Mouse (Mus musculus) layer of hippocampus, postnatal 36 days (tissue): Measurements from ENCODE around the gene Nploc4. TPM values are rescaled to one million over a fixed set of nuclear protein-coding genes. Genes with fewer than 3 reads are reported as not detected.

ENCODE experiments used
- DNase-seq, 2 experiments: peaks; one replicate each; pipeline ENCODE4 v3.0.0; 2022
- total RNA-seq, 2 experiments: library from RNA; stranded (reverse); gene quantifications; 2 replicates each; pipeline ENCODE4 v1.2.3; 2021

Nploc4 gene
- total RNA-seq, 2 experiments from 2014 or later, result 59.9 to 64.4 TPM

DNA sequence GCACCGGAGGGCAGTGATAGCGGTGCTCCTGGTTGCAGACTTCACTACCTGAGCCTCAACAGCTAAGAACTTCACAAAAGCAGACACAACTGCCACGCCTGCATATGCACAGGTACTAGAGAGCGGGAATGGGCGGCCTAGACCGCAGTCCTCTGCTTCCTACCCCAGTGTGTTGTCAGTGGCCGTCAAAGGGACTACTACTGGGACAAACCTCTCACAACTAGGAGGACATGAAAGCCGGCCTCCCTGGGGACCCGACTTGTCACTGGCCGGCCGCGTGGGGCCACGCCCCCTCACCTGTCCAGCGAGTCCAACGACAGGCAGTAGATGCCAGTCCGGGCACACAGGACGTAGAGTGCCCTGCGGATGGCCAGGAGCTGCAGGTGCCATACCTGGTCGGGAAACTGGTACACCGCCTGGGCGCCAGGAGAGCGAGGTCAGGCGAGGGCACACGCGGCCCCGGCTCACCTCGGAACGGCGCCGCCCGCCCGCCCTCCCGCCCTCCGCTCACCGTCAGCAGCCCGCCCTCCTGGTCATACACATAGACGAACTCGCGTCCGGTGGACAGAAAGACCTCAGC, 59.4 kb downstream of the Nploc4 start:
- no peak for DNase-seq

DNA sequence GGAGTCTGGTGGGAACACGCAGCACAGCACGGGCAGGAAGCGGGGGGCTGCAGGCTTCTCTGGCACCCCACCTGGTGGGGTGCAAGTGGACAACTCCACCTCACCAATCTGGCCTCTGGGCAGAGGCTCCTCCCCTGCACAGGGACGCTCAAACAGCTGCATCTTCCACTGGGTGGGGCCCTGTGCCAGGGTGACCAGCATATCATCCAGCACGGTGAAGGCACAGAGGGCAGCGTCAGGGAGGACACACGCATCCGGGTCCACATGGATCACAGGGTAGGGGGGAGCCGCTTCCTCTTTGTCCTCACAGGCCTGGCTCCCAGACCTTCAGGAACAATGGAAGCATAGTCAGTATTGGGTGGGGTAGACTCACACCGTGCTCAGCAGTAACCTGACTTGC, 60.2 kb downstream of the Nploc4 start:
- no peak for DNase-seq

DNA sequence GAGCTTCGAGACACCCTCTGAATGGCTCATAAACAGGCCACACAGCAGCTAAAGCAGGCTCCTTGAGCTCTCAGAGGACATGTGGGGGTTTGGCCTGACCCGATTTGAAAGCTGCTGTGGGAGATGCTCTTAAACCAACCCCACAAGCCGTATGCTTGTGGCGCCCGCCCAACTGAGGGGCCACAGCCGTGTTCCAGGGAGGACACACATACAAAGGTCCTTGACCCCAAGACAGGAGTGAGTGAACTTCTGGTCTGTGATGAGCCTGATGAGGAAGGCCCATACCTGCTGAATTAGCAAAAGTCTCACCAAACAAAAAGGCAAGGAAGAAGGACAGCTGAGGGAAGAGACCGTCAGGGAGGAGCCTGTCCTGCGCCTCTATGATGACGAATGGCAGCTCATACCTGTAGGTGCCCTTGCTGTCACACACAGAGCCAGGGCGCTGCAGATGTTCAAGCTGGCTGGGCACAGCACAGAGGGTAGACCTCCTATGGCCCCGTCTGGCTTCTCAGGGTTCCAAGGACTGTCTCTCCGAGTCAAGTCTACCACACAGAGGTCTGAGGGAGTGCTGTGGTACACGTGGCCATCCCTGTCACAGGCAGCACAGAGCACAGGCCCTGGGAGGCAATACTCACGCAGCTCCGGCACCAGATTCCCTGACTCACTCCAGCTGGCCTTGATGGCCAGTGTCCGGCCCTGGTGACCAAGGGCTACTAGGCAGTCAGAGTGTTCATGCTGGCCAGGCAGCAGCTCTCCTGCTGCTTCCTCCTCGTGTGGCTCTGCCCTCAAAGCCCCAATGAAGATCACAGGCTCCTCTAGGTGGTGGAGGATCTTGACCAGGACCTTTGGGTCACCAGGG, 61.0 kb downstream of the Nploc4 start:
- DNase-seq, result no peak

GRCm38 (mm10) chr11:120375324-120375723, 62.2 kb downstream of the Nploc4 start:
- no peak for DNase-seq

DNA sequence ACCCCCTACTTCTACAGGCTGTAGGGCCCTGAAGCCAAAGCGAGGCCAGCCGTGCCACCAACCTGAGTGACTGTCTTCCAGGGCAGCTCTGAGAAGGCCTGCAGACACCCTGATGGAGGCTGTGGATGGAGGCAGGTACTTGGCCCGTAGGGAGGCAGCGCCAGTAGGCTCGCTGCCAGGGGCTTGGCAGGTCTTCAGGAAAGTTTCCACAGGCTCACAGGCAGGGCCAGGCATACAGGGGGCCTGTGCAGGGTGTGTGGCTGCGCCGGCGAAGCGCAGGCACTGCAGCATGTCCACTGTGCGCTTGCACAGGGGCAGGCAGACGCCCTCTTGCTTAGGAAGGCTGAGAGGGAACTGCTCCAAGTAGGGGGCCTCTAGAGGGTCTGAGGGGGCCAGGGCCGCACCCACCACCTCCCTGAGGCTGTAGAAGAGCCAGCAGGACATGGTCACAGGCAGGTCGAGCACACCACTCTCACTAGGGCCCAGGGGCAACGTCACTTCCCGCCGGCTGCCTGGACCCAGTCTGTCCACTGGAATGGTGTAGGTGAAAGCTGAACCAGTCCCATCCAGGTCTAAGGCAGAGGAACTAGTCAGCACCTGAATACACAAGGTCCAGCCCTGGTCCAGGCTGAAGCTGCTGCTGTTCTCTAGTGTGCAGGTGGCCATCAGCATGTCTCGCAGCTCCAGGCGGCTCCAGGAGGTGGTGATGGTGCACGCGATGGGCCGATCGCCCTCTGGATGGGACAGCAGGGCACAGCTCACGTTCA, 63.5 kb downstream of the Nploc4 start:
- no peak for DNase-seq

DNA sequence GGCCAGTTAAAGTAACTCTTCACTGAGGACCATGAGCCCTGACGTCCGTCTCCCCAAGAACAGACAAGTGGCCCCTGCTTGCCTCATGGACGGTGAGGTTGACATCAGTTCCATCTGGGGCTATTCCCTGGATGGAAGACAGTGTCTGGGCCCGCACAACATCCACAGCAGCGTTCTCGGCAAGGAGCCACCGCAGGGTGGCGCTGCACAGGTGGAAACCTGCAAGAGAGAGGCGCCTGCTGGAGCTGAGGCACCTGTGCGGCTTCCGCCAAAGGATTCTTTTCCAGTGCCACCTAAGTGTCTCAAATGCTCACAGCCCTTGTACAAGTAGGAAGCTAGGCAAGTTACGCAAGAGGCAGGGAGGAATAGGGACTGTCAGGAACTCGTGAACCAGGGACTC, 64.5 kb downstream of the Nploc4 start:
- DNase-seq, result no peak

- DNase-seq, result peak; percentile 60 to 64
Observed at GRCm38 (mm10) chr11:120369656-120370055, 67.9 kb downstream of the Nploc4 start.

- DNase-seq, result no peak
Observed at GRCm38 (mm10) chr11:120366443-120367027, 71.0 kb downstream of the Nploc4 start.

DNA sequence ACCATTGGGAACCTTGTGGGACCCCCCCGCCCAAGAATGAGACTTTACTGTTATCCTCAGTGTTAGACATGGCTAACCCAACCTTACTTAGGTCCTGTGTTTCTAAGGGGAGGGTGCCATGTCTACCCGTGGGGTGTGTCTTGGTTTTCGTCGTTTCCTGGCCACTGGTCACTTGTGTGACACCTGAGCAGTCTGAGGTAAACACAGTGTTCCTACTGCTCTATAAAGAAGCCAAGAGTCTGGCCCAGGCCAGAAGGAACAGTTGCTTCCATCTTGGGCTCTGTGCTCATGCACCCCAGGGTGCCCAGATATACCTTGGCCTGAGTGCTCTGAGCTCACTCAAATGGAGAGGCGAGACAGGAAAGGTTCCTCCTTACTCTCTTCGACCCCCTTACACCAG, 74.6 kb downstream of the Nploc4 start:
- no peak for DNase-seq

GRCm38 (mm10) chr11:120361295-120361694, 76.2 kb downstream of the Nploc4 start, which contains the start of gene Fscn2:
Fscn2 (plus strand) TSS chr11:120361534.
- DNase-seq, result no peak

DNA sequence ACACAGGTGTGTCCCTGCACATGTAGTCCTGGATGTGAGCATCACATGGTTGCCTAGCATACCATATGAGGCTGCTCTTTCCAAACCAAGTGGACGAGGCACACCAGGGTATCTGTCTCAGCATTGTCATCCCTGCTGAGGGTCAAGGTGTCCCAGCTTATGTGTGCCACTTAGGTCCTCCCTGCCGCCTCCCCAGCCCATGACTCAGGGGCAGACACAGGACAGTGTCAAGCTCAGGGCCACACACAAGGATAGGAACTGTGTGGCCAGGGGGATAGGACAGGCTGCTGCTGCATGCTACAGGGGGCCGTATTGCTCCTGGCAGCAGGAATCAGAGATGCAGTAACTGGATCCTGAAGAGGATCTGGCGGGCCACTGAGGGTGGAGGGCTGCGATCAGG, 76.8 kb downstream of the Nploc4 start:
- DNase-seq, result no peak

GRCm38 (mm10) chr11:120360062-120360461, 77.4 kb downstream of the Nploc4 start:
- no peak for DNase-seq

GRCm38 (mm10) chr11:120359391-120359790, 78.1 kb downstream of the Nploc4 start:
- no peak for DNase-seq

- peak; percentile 83 to 85 for DNase-seq
Observed at GRCm38 (mm10) chr11:120357791-120358401, 79.6 kb downstream of the Nploc4 start.

GRCm38 (mm10) chr11:120356900-120357299, 80.6 kb downstream of the Nploc4 start:
- DNase-seq, result no peak

- DNase-seq, result no peak
Observed at GRCm38 (mm10) chr11:120356319-120356840, 81.1 kb downstream of the Nploc4 start.

- DNase-seq, result no peak
Observed at GRCm38 (mm10) chr11:120355277-120356039, 82.0 kb downstream of the Nploc4 start.

DNA sequence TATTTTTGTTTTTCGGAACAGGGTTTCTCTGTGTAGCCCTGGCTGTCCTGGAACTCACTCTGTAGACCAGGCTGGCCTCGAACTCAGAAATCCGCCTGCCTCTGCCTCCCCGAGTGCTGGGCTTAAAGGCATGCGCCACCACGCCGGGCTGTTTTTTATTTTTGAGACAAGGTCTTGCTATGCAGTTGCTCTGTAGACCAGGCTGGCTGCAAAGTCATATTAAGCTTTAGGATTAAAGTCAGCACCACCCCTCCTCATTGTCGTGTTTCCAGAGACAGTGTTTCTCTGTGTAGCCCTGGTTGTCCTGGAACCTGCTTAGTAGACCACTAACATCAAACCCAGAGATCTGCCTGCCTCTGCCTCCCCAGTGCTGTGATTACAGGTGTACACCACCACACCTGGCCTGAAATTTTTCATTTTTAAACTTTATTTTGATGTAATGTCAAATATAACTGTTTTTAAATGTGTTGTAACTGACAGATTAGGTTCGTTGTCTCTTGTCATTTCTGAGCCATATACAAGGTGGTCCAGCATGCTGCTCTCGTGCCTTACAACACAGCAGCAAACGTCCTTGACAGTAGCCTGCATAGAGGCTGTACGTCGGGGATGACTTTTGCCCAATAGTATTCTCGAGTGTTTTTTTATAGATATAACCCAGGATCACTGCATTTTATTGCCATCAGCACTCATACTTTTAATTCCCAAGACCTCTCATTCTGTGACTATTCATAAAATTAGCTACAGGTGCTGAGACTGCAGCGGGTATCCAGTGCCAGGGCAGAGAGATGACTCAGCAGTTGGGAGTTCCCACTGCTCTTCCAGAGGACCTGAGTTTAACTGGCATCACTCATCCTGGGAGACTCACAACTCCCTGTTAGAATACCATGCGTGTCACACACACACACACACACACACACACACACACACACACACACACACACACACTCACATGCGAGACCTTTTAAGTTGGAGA, 82.9 kb downstream of the Nploc4 start:
- DNase-seq, result no peak

DNA sequence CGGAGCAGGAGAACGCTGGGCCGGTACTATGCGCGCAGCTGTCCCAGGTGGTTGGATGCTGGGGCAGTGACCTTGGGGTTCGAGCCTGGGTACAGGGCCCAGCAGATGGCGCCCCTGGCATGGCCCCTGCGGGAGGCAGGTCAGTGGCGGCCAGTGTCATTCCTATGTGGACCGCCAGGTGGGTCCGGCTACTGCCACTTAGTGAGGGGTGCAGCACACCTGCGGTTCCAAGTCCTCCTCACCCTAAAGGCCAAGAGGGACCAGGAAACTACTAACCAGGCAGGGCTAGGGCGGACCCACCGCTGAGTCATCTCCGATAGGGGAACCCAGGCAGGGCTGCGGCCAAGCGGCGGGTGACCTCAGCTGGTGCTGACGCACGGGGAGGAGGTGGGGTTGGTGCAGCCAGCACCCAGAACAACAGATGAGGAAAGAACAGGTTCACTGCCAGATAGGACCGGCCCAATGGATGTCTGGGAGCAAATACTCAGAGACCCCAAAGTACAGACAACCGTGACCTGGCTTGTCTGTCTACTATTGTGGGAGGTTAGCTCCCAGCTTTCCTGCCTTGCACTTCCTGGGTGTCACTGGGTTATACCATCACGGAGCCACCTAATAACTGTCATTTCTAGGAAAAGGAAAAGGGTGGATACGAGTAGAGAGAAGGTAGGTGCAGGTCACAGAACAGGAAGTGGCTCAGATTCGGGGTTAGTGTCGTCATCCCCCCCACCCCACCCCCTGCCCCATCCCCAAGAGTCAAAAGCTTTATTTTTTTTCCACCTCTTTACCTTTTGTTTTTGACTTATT, 83.8 kb downstream of the Nploc4 start:
- DNase-seq, result peak in 1 of 2 experiments; percentile 53
